Mouse (Mus musculus): ENCODE results near the gene Retnlg. TPM values are rescaled to one million over a fixed set of nuclear protein-coding genes. Genes with fewer than 3 reads are reported as not detected.

The Retnlg gene
- 1,207 and 1,458 TPM in 2 replicates for polyA plus RNA-seq (2015; fragmentation: Nextera tagmentation; extraction: Ambion mirVana)

GRCm38 (mm10) chr16:48872321-48872720 is at the start of gene Retnlg:
TSS of gene Retnlg (plus strand) at chr16:48872621.

GRCm38 (mm10) chr16:48842266-48842665 is 30.2 kb upstream of the Retnlg start, which contains the start of gene Retnla:
TSS of gene Retnla (plus strand) at chr16:48842551.

Other genes starting within 250 kb of the Retnlg start
- gene Trat1, start 100.6 kb upstream of the Retnlg start, polyA plus RNA-seq (2015; fragmentation: Nextera tagmentation; extraction: Ambion mirVana): 0.06 and 0.08 TPM in 2 replicates
- gene Retnlb, start 55.8 kb upstream of the Retnlg start, polyA plus RNA-seq (2015; fragmentation: Nextera tagmentation; extraction: Ambion mirVana): not detected in 2 replicates
- not detected in 2 replicates for gene Retnla, start 30.1 kb upstream of the Retnlg start, polyA plus RNA-seq (2015; fragmentation: Nextera tagmentation; extraction: Ambion mirVana)
- 7.1 and 7.5 TPM in 2 replicates for gene Dzip3, start 121.5 kb downstream of the Retnlg start, polyA plus RNA-seq (2015; fragmentation: Nextera tagmentation; extraction: Ambion mirVana)
- gene Cip2a, start 121.6 kb downstream of the Retnlg start, polyA plus RNA-seq (2015; fragmentation: Nextera tagmentation; extraction: Ambion mirVana): 16.9 and 19.1 TPM in 2 replicates
- 0.01 TPM in 1 of 2 replicates, not detected in the other for gene Myh15, start 184.9 kb downstream of the Retnlg start, polyA plus RNA-seq (2015; fragmentation: Nextera tagmentation; extraction: Ambion mirVana)